Mouse (Mus musculus) G1E (cell line): ENCODE results near the gene Bri3. TPM values are rescaled to one million over a fixed set of nuclear protein-coding genes. Genes with fewer than 3 reads are reported as not detected.

ENCODE experiments used
- ATAC-seq: 2 replicates; pipeline ENCODE4 v1.8.0; 2016; ENCODE audit warnings: mild to moderate bottlenecking; ENCODE audit not compliant: insufficient number of reproducible peaks, poor library complexity, low FRiP score, severe bottlenecking; ENCODE audit errors: extremely low read depth
- DNase-seq: peaks from one replicate; pipeline ENCODE4 v3.0.0; 2012; ENCODE audit warnings: low spot score
- H3K27me3 ChIP-seq: 2 replicates; pipeline ENCODE4 v1.6.1; 2012; ENCODE audit warnings: mild to moderate bottlenecking, low read length, inconsistent platforms; ENCODE audit not compliant: insufficient read depth
- H3K36me3 ChIP-seq: replicated peaks from 2 replicates; pipeline ENCODE3; 2012; ENCODE audit warnings: mild to moderate bottlenecking, inconsistent platforms
- H3K4me1 ChIP-seq: 2 replicates; pipeline ENCODE4 v1.6.1; 2012; ENCODE audit warnings: low read depth, low read length, inconsistent platforms, mixed read lengths; ENCODE audit not compliant: insufficient read depth
- H3K4me3 ChIP-seq: 2 replicates; pipeline ENCODE4 v1.5.1; 2012; ENCODE audit warnings: low read depth, mild to moderate bottlenecking, inconsistent platforms, low read length, moderate library complexity, mixed read lengths
- H3K9me3 ChIP-seq: replicated peaks from 2 replicates; pipeline ENCODE4 v1.6.1; 2012; ENCODE audit warnings: inconsistent platforms
- CTCF ChIP-seq: IDR thresholded peaks from 2 replicates; pipeline ENCODE4 v1.5.1; 2012; ENCODE audit warnings: low read depth, low read length, inconsistent platforms, mixed read lengths
- GATA1 ChIP-seq: IDR thresholded peaks from 2 replicates; pipeline ENCODE4 v1.6.1; 2012; ENCODE audit warnings: borderline replicate concordance, low read length, inconsistent platforms, mixed read lengths
- GATA2 ChIP-seq: IDR thresholded peaks from 2 replicates; pipeline ENCODE4 v1.6.1; 2012; ENCODE audit warnings: low read depth, low read length, inconsistent platforms, borderline replicate concordance
- POLR2AphosphoS5 ChIP-seq: IDR thresholded peaks from 2 replicates; pipeline ENCODE4 v1.6.1; 2012; ENCODE audit warnings: low read depth, low read length, inconsistent platforms; ENCODE audit not compliant: insufficient replicate concordance
- TAL1 ChIP-seq: conservative IDR thresholded peaks from 2 replicates; pipeline ENCODE4 v1.6.1; 2012; ENCODE audit warnings: low read depth, low read length, inconsistent platforms, mixed read lengths
- polyA plus RNA-seq: library from polyadenylated mRNA; stranded (reverse); fragments of >175 nt; gene quantifications from 2 replicates; pipeline ENCODE4 v1.2.3, GENCODE M21; 2012
- total RNA-seq, 2 experiments: library from RNA; stranded (forward) in 1 of 2; stranded (reverse) in 1 of 2; fragments of 200-1000 nt in 1 of 2; fragments of >200 nt in 1 of 2; fragmentation: Nextera tagmentation in 1 of 2; gene quantifications; 2 replicates each; pipeline ENCODE4 v1.2.3; 2014 to 2017

Gene Bri3
- total and polyA plus RNA-seq, 3 experiments: 33.0 to 63.4 (median 58.1) TPM

DNA sequence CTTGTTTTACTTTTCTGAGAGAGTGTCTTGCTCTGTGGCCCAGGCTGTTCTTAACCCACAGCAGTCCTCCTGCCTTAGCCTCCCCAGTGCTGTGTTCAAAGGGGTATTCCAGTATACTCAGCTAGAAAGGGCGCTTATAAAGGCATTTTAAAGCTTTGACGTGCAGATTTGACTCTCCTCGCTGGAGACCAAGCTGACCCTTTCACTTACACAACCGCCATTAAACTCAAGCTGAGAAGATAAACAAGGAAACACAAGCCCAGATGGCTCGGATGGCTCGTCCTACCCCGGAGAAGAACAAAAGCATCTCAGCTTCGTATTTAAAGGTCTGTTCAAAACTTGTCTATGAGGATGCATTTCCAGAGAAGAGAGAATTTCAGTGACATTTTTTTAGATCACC lies 106.9 kb downstream of the Bri3 start:
- Histone ChIP-seq H3K4me1 (no peaks in the 10 kb centered on the region), H3K27me3 (no peaks in the 10 kb centered on the region), H3K4me3 (no peak overlapping the region), H3K36me3 (no peaks in the 10 kb centered on the region), H3K9me3 (no peaks in the 10 kb centered on the region)
- ATAC-seq (no peak), DNase-seq (no peak)
- TF ChIP-seq GATA1: no peak
- no peak for TF ChIP-seq CTCF
- TF ChIP-seq GATA2: no peak
- TF ChIP-seq TAL1: no peak
- no peak for TF ChIP-seq POLR2AphosphoS5

DNA sequence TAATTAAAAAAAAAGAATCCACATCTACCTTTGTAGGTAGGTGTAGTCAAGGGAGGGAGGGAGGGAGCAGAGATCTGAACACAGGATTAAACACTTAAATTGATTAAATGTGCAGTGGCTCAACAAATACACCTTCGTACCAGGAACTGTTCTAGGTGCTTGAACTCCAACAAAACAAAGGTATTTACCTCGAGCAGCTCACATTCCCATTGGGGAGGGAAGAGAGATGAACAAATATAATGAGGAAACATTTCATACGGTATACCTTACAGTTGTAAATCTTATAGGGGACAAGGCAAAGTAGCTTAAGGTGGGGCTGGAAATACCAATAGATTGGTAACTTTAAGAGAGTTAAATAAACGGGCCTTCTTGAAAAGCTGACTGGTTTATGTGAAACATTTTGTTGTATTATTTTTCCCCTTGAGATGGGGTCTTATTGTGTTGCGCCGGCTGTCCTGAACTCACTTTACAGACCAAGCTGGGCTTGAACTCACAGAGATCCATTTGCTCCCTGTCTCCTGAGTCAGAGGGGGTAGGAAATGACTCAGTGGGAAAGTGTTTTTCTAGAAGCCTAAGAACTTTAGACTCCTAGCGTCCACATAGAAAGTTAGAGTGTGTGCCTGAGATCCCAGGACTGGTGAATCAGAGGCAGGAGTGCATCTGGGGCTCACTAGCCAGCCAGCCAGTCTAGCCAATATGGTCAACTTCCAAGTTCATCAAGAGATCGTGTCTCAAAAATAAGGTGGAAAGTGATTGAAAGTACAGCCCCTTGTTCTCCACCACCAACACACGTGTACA lies 108.2 kb downstream of the Bri3 start:
- Histone ChIP-seq H3K4me3 (no peak overlapping the region), H3K4me1 (no peaks in the 10 kb centered on the region), H3K27me3 (no peaks in the 10 kb centered on the region), H3K36me3 (no peaks in the 10 kb centered on the region), H3K9me3 (peaks cover 5% of the 10 kb centered on the region)
- DNase-seq (no peak), ATAC-seq (no peak)
- no peak for TF ChIP-seq POLR2AphosphoS5
- no peak for TF ChIP-seq CTCF
- TF ChIP-seq GATA1: no peak
- TF ChIP-seq TAL1: no peak
- no peak for TF ChIP-seq GATA2

DNA sequence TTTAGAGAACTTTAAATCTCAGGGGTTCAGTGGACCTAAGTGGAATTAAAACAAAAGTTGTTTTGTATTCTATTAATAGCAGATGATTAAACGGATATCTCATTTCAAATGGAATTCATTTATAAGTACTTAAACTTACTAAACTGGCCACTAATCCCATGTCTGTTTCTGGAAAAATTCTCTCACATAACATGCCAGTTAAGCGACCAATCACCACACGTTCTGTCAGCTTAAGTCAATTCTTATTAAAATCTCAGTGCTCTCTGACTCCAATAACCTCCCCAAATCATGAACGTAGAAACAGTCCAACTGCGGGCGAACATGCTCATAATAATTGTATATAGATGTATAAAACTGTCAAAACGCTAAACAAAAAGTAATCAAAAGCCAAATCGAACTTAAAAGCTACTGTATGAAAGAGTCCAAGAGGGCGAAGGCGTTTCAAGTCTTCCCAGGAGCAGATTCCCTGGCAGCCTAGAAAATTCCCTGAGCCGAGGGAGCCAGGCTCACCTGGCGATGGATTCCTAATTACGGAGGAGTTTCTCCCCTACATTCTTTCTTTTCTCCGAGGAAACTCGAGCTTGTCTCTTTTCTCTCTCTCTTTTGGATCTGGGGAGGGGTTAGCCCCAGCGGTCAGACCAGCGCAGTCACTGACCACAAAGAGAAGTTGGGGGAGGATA lies 112.7 kb downstream of the Bri3 start:
- no peak overlapping the region for H3K4me3 ChIP-seq
- no peak for DNase-seq
- TF ChIP-seq GATA1: no peak
- TF ChIP-seq GATA2: no peak
- no peak for TF ChIP-seq TAL1
- TF ChIP-seq POLR2AphosphoS5: no peak

DNA sequence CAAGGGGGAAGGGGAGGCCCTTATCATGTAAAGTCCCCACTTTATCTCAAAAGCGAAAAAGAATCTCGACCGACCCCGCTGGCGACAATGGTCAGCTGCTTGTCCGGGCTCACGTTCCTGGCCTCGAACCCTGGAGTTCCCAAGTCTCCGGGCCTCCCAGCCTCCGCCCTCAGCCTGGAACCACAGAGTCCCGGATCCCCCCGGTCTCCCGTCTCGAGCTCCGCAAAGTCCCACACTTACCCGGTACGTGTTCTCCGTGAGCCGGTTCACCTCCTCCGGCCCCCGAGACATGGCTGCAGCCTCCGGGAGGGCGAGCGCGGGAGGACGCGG lies 113.3 kb downstream of the Bri3 start:
- Histone ChIP-seq H3K4me1 (no peaks in the 10 kb centered on the region), H3K27me3 (no peaks in the 10 kb centered on the region), H3K4me3 (no peak overlapping the region; the same call in 1 of the 2 replicates), H3K9me3 (peaks cover 35% of the 10 kb centered on the region), H3K36me3 (no peaks in the 10 kb centered on the region)
- DNase-seq (no peak), ATAC-seq (no peak)
- TF ChIP-seq POLR2AphosphoS5 (no peak), GATA2 (no peak), TAL1 (no peak), CTCF (no peak), GATA1 (no peak)

More for the DNA sequence above, 112.7 kb downstream of the Bri3 start:
- H3K9me3 ChIP-seq: peaks cover 30% of the 10 kb centered on the region
- H3K27me3 ChIP-seq: no peaks in the 10 kb centered on the region
- H3K36me3 ChIP-seq: no peaks in the 10 kb centered on the region
- no peak for ATAC-seq
- no peaks in the 10 kb centered on the region for H3K4me1 ChIP-seq

DNA sequence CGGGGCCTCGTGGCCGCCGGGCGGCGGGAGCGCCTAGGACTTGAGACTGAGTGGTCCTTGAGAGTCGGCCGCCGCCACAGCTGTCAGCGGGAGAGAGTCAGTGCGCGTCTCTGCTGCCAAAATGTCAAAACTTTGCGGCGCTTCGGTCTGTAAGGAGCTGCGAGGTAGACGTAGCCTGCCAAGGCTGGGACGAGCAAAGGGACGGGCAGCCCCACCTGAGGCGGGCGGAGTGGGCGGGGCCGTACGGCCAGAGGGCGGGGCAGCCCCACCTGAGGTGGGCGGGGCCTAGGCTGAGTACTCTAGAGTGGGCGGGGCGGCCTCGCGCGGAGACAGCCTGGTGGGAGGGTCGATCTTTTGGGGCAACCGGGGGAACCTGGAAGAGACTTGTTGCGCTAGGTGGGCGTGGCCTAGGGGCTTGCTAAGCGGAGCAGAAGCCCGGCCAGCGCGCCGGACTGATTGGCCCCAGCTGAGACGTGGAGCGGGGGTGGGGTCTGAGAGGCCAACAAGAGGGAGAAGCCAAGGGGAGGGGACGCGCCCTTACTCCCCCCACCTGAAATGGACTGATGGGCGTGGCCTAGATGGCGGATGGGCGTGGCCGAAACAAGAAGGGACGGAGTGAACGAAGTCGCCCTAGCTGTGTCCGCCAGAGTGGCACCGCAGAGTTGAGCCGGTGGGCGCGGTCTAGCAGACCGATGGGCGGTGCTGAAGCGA lies 113.8 kb downstream of the Bri3 start, which contains the start of gene Baiap2l1:
TSS of gene Baiap2l1 (minus strand) at position 232 of the 711 bp plus-strand sequence.
- Histone ChIP-seq H3K36me3 (no peaks in the 10 kb centered on the region), H3K4me1 (no peaks in the 10 kb centered on the region), H3K4me3 (peak within 1 kb of the TSS; percentile 22; the same call in 1 of the 2 replicates), H3K9me3 (peaks cover 39% of the 10 kb centered on the region), H3K27me3 (no peaks in the 10 kb centered on the region)
- ATAC-seq (no peak), DNase-seq (no peak)
- TF ChIP-seq TAL1: no peak
- no peak for TF ChIP-seq CTCF
- TF ChIP-seq POLR2AphosphoS5: no peak
- no peak for TF ChIP-seq GATA1

DNA sequence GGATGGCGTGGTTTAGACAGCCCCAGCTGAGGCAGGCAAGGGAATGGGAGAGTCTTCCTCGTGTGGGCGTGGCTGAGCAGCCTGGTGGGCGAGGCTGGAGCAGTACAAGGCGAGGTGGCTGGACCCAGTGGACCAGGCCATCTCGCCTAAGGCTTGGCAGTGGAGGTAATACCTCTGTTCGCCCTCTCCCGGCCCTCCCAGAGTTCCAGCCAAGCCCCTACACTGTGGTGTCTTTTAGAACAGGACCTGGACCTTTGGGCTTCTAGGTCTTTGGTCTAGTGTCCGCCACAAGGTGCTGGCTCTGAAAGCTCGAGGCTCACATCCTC lies 114.3 kb downstream of the Bri3 start:
- ATAC-seq (no peak), DNase-seq (no peak)
- TF ChIP-seq GATA2 (no peak), POLR2AphosphoS5 (no peak), TAL1 (no peak), CTCF (no peak), GATA1 (no peak)
- Histone ChIP-seq H3K9me3 (peaks cover 43% of the 10 kb centered on the region), H3K27me3 (no peaks in the 10 kb centered on the region), H3K4me1 (no peaks in the 10 kb centered on the region), H3K4me3 (peak overlapping the region; percentile 22; the same call in 1 of the 2 replicates), H3K36me3 (no peaks in the 10 kb centered on the region)
